Mouse (Mus musculus): Measurements from ENCODE around the gene Slc35e4. TPM values are rescaled to one million over a fixed set of nuclear protein-coding genes. Genes with fewer than 3 reads are reported as not detected.

The Slc35e4 gene
- polyA plus RNA-seq, 1 experiment, result not detected

- H3K27ac ChIP-seq (ENCODE audit: insufficient read depth, low read depth, low read length), result no peak overlapping the region
- peaks cover 16% of the 10 kb centered on the region for H3K4me1 ChIP-seq (ENCODE audit: control insufficient read depth, insufficient read depth, low read length)
- WGBS, result 80% methylated on average over 19 of the region's 19 CpGs
- peak overlapping the region; percentile 53 for H3K4me3 ChIP-seq (ENCODE audit: insufficient read depth, low read depth, low read length)
- TF ChIP-seq CTCF (IDR thresholded peaks at IDR 0.05; ENCODE audit: insufficient read depth, low read depth, low read length), result no peak
- TF ChIP-seq POLR2A (IDR thresholded peaks at IDR 0.05; ENCODE audit: insufficient read depth, low read depth, low read length), result no peak
Measured at GRCm38 (mm10) chr11:3862661-3863453, 51.6 kb downstream of the Slc35e4 start.

GRCm38 (mm10) chr11:3860361-3860760, 54.1 kb downstream of the Slc35e4 start:
- TF ChIP-seq POLR2A (IDR thresholded peaks at IDR 0.05; ENCODE audit: insufficient read depth, low read depth, low read length), result no peak
- no peak for TF ChIP-seq CTCF (IDR thresholded peaks at IDR 0.05; ENCODE audit: insufficient read depth, low read depth, low read length)
- peaks cover 20% of the 10 kb centered on the region for H3K4me1 ChIP-seq (ENCODE audit: control insufficient read depth, insufficient read depth, low read length)
- 84% methylated on average over 4 of the region's 4 CpGs for WGBS
- no peak overlapping the region for H3K27ac ChIP-seq (ENCODE audit: insufficient read depth, low read depth, low read length)
- no peak overlapping the region for H3K4me3 ChIP-seq (ENCODE audit: insufficient read depth, low read depth, low read length)

GRCm38 (mm10) chr11:3859778-3860177, 54.7 kb downstream of the Slc35e4 start:
- 58% methylated on average over 4 of the region's 4 CpGs for WGBS
- Histone ChIP-seq H3K4me3 (ENCODE audit: insufficient read depth, low read depth, low read length) (no peak overlapping the region), H3K4me1 (ENCODE audit: control insufficient read depth, insufficient read depth, low read length) (peaks cover 20% of the 10 kb centered on the region), H3K27ac (ENCODE audit: insufficient read depth, low read depth, low read length) (peak overlapping the region; percentile 6; the same call in 1 of the 2 replicates)
- no peak for TF ChIP-seq CTCF (IDR thresholded peaks at IDR 0.05; ENCODE audit: insufficient read depth, low read depth, low read length)
- TF ChIP-seq POLR2A (IDR thresholded peaks at IDR 0.05; ENCODE audit: insufficient read depth, low read depth, low read length), result no peak

- Histone ChIP-seq H3K4me1 (ENCODE audit: control insufficient read depth, insufficient read depth, low read length) (peaks cover 16% of the 10 kb centered on the region), H3K27ac (ENCODE audit: insufficient read depth, low read depth, low read length) (no peak overlapping the region), H3K4me3 (ENCODE audit: insufficient read depth, low read depth, low read length) (no peak overlapping the region)
- 83% methylated on average over 5 of the region's 5 CpGs for WGBS
- TF ChIP-seq CTCF (IDR thresholded peaks at IDR 0.05; ENCODE audit: insufficient read depth, low read depth, low read length), result no peak
- TF ChIP-seq POLR2A (IDR thresholded peaks at IDR 0.05; ENCODE audit: insufficient read depth, low read depth, low read length), result no peak
Measured at GRCm38 (mm10) chr11:3857902-3858301, 56.6 kb downstream of the Slc35e4 start.

Other genes with a start within 250 kb of the Slc35e4 start
- not detected in 2 replicates for gene Osbp2, start 50.8 kb downstream of the Slc35e4 start, polyA plus RNA-seq (2012; ENCODE audit: insufficient read depth, insufficient read length, low replicate concordance, missing spikeins)
- gene 4921536K21Rik, start 19.6 kb downstream of the Slc35e4 start, polyA plus RNA-seq (2012; ENCODE audit: insufficient read depth, insufficient read length, low replicate concordance, missing spikeins), result not detected in 2 replicates
- gene Dusp18, start 19.4 kb downstream of the Slc35e4 start, polyA plus RNA-seq (2012; ENCODE audit: insufficient read depth, insufficient read length, low replicate concordance, missing spikeins), result not detected in 2 replicates
- not detected in 2 replicates for gene Tcn2, start 17.5 kb upstream of the Slc35e4 start, polyA plus RNA-seq (2012; ENCODE audit: insufficient read depth, insufficient read length, low replicate concordance, missing spikeins)
- not detected in 2 replicates for gene Pes1, start 49.3 kb upstream of the Slc35e4 start, polyA plus RNA-seq (2012; ENCODE audit: insufficient read depth, insufficient read length, low replicate concordance, missing spikeins)
- gene 4930556J24Rik, start 62.1 kb upstream of the Slc35e4 start, polyA plus RNA-seq (2012; ENCODE audit: insufficient read depth, insufficient read length, low replicate concordance, missing spikeins), result not detected in 2 replicates
- not detected in 2 replicates for gene Gal3st1, start 69.0 kb upstream of the Slc35e4 start, polyA plus RNA-seq (2012; ENCODE audit: insufficient read depth, insufficient read length, low replicate concordance, missing spikeins)
- not detected in 2 replicates for gene Sec14l4, start 116.8 kb upstream of the Slc35e4 start, polyA plus RNA-seq (2012; ENCODE audit: insufficient read depth, insufficient read length, low replicate concordance, missing spikeins)
- not detected in 2 replicates for gene Sec14l3, start 150.2 kb upstream of the Slc35e4 start, polyA plus RNA-seq (2012; ENCODE audit: insufficient read depth, insufficient read length, low replicate concordance, missing spikeins)
- not detected in 2 replicates for gene Mtfp1, start 180.8 kb upstream of the Slc35e4 start, polyA plus RNA-seq (2012; ENCODE audit: insufficient read depth, insufficient read length, low replicate concordance, missing spikeins)
- gene Sec14l2, start 208.8 kb upstream of the Slc35e4 start, polyA plus RNA-seq (2012; ENCODE audit: insufficient read depth, insufficient read length, low replicate concordance, missing spikeins), result not detected in 2 replicates
- not detected in 2 replicates for gene Rnf215, start 220.5 kb upstream of the Slc35e4 start, polyA plus RNA-seq (2012; ENCODE audit: insufficient read depth, insufficient read length, low replicate concordance, missing spikeins)
- gene Ccdc157, start 245.6 kb upstream of the Slc35e4 start, polyA plus RNA-seq (2012; ENCODE audit: insufficient read depth, insufficient read length, low replicate concordance, missing spikeins), result not detected in 2 replicates
- gene Sf3a1, start 245.7 kb upstream of the Slc35e4 start, polyA plus RNA-seq (2012; ENCODE audit: insufficient read depth, insufficient read length, low replicate concordance, missing spikeins), result 165 TPM in 1 of 2 replicates, not detected in the other